Mouse (Mus musculus) urinary bladder, adult 18-20 months (tissue): ENCODE data around the gene Ret.

Experiments used
- DNase-seq, 2 experiments: peaks; one replicate each; pipeline ENCODE4 v3.0.0; 2022; ENCODE audit warnings: low spot score in 2 of 2, mixed read lengths in 2 of 2

Gene Ret

GRCm38 (mm10) chr6:118173975-118174328 is 23.6 kb downstream of the Ret start:
- DNase-seq: no peak

GRCm38 (mm10) chr6:118173251-118173974 is 24.1 kb downstream of the Ret start:
- DNase-seq: no peak

GRCm38 (mm10) chr6:118171386-118171785 is 26.1 kb downstream of the Ret start:
- DNase-seq: no peak

DNA sequence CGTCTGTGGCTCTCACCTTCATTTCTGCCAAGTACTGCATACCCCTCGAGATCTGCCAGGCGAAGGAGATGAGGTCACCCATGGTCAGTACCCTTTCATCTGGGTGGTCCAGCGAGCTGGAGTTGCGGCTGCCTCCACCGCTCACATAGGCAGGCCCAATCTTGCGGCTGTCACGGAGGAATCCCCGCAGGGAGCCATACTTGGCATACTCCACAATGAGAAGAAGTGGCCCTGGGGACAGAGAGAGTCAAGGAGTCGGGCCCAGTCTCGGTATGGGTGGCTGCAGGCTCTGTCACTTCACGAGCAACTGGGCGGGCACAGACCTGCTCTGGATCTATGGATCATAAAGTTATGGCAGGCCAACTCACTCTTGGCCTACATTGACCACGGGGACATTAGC is 29.4 kb downstream of the Ret start:
- no peak for DNase-seq

DNA sequence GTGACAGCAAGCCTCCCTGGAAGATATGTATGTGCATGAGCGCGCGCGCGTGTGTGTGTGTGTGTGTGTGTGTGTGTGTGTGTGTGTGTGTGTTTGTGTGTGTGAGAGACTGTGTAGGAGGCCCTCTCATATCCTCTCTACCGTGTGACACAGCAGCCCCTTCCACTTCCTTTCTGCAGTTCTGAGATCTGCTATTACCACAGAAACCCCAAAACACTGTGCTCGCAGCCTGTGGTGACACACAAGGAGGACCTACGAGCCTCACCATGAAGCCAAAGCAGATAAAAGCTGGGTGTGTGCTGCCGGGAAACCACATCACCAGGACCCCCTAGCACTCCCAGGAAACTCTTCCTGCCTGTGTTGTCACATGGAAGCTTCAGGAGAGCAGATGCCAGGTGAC is 30.5 kb downstream of the Ret start:
- DNase-seq: no peak

DNA sequence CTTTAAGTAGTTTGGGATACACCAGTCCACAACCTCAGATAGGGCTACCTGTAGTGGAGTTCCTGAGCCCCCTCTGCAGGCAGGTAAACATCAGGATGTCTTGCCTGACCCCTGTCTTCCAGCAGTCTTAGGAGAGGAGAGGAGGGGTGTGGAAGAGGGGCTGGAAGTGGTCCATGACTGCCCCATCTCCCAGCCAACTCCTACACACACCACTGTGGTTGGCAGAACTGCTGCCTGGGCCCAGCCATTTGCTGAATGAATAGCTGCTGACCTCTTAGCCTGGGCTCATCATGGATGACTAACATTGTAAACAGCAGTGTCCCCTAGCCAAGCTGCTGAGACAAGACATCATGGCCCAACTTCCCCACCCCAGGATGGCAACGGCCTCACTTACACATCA is 32.0 kb downstream of the Ret start:
- DNase-seq: no peak

- DNase-seq: no peak
These were observed 32.8 kb downstream of the Ret start for GRCm38 (mm10) chr6:118164691-118165090.

DNA sequence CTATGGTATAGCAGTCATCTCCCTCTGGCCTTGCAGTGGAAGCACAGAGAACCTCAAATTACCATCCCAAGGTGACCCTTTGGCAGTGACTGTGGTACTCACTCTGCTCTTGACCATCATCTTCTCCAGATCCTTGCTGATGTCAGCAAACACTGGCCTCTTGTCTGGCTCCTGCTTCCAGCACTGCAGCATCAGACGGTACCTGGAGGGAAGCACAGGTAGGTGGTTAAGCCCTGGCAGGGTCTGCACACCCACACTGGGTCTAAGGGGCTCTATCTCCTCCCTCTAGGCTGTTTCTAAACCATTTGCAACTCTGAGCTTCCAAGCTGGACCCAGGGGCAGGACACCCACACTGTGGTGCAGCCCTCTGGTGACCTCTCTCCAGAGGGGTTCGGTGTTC is 34.4 kb downstream of the Ret start:
- DNase-seq: no peak

DNA sequence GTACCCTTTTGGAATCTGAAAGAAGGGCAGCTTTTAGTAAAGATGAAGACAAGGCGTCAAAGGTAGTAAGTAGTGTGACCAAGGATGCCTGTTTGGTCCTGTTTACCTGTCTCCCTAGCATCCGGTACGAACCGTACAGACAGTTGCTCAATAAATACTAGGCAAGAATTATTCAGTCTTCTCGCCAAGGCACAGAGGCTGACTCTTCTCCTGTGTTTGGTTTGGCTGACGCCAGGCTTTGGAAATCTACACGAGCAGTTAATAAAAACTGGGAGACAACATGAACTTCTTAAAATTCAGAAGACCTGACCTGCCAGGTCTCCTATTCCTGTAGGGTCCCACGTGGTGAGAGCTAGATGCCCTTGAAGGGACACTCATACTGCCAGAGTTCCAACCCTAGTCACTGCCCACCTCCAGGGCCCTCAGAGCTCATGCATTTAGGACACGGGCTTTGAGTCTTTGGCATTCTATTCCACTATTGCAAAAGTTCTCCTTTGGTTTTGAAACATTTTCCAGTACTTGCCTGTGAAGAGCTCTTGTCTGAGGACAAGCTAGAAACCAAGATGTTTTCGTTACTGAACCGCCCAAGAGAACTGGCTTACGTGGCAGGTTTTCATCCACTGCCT is 34.9 kb downstream of the Ret start:
- DNase-seq: no peak

DNA sequence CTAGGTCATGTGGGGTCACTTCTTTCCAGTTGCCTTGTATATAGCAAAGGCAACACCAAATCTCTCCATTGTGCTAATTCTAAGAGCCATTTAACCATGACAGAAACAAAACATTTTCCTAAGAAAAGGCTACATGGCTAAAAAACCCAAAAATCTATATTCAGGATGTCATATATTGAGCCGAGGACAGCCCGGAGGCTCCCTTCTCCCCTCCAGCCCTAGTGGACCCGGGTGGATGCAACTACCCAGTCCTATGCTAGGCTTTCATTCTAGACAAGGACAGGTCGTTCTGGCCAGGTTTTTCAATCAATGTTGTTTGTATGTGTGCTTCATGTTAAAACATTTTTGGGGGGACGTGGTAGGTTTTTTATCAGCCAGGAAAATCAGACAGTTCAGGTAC is 44.4 kb downstream of the Ret start:
- DNase-seq: no peak

DNA sequence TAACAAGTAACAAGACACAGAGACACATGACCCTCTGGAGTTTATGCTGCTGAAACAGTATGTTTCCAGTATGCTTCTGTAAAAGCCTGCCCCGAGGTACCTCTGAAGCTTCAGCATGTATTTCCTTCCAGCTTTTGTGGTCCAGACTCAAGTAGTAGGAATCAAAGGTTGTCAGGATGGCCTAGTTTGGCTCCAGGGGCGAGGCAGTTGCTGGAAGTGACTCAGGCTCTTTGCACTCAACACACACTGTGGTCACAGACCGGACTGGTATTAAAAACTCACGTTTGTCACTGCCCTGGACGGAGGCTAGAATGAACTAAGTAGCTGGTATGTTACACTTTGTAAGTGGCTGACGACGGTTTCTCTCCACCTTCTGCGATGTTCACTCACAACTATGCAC is 46.5 kb downstream of the Ret start:
- DNase-seq: no peak

DNA sequence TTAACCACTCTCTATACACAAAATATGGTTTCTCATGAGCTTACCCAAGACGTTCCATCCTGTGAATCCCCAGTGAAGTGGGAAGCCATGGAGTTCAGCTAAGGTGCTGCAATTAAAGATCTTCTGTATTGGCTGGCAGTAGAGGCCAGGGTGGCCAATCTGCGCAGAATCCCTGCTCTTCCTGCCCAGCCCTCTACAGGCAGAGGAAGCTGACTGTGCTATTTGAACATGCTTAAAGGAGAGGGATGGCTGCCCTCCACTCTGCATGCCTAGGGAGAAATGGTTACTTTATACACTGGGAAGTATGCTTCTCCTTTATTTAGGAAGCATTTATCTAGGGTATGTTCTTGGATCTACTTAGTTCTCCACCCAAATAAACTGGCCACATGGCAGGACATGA is 47.0 kb downstream of the Ret start:
- DNase-seq: no peak

GRCm38 (mm10) chr6:118150128-118150527 is 47.4 kb downstream of the Ret start:
- DNase-seq: no peak

GRCm38 (mm10) chr6:118140961-118141360 is 56.6 kb downstream of the Ret start:
- DNase-seq: no peak

- peak; percentile 93 to 97 for DNase-seq
These were observed 58.5 kb downstream of the Ret start, which contains the start of gene Csgalnact2 for GRCm38 (mm10) chr6:118138731-118139709. Csgalnact2 (minus strand) TSS chr6:118139140.

DNA sequence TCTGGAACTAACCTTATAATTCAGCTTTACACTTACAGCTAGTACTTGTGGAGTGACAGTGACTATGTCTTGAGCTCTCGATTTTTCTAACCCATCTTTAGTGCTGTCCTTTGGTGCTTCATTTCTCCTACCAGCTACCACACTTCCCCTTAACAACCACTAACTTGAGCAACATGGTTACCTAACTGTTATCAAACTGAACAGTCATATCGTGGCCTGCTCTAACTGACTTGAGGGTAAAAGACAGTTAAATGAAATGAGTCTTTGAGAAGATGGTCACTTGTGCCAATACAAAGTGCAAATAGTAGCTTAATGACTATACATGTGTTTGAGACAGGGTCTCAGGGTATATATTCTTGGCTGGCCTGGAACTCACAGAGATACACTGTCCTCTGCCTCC is 60.4 kb downstream of the Ret start:
- no peak for DNase-seq

DNA sequence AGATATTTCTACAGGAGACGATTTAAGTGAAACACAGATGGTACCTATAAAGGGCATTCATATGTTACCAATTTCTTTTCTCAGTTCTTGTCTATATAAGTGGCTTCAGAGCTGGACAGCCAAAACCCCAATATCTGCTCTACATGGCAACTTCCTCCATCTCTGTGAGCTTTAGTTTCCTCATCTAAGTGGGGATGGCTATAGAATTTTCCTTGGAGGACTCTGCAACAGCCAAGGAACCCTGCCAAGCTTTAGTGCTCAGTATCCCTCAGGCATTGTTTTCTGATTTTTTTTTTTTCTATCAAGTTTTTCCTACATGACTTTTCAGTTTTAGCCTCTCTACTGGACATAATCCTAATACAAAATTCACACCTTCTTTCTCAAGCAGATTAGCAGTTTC is 63.1 kb downstream of the Ret start:
- no peak for DNase-seq

GRCm38 (mm10) chr6:118130022-118130421 is 67.5 kb downstream of the Ret start:
- DNase-seq: no peak

DNA sequence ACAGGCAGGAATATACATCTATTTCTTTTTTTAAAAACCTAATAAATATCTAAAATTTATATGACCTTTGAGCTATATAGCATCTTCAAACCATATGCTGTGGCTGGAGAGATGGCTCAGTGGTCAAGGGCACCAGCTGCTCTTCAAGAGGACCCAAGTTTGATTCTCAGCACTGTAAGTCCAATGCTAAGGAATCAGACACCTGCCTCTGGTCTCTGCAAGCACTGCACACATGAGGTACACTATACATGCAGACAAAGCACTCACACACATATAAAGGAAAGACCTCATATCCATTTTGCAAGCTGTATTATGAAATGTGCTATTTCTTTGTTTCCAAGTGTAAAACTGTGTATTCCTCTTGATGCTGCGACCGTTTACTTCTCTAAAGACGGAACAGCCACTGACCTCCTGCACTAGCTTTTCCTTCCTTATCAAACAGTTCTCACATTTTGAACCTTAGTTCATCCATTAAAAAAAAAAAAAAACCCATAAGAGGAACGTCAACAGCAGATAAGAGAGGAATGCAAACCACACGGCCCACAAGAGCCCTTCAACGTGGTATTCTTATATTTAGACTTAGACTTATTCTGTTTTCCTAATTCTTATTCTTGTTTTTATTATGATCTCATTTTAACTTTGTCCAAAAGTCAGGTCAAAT is 69.6 kb downstream of the Ret start:
- DNase-seq: no peak

GRCm38 (mm10) chr6:118127198-118127597 is 70.3 kb downstream of the Ret start:
- DNase-seq: no peak

GRCm38 (mm10) chr6:118126577-118126976 is 70.9 kb downstream of the Ret start:
- DNase-seq: no peak

DNA sequence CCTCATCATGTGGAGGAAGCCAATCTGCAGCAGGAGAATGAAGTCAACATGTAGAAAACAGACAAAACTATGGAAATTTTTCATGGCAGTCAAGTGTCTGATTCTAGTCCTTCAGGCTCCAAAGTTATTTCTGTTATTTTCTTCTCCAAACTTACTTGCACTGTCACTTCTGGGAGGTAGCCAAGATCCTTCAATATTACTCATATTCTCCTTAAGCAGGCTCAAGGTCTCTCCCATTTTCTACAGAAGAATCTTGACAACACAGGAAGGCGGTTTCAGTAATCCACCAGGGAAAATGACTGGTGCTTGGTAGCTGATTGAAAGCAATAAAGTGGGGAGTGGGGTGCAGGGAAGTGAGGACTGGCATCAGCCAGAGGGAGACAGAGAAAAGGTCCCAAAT is 74.8 kb downstream of the Ret start:
- no peak for DNase-seq
